Mouse (Mus musculus) cortical plate, adult 2 months (tissue): Measurements from ENCODE around the gene Dnah6. TPM values are rescaled to one million over a fixed set of nuclear protein-coding genes. Genes with fewer than 3 reads are reported as not detected.

Experiments used
- H3K27ac ChIP-seq: fragments of 200-500 bp; 2 replicates; pipeline ENCODE4 v1.5.1; 2012; ENCODE audit warnings: low read length, control low read depth, inconsistent platforms; ENCODE audit not compliant: insufficient read depth
- H3K4me1 ChIP-seq: fragments of 200-500 bp; 2 replicates; pipeline ENCODE4 v1.6.1; 2011; ENCODE audit warnings: low read length; ENCODE audit not compliant: control insufficient read depth, insufficient read depth
- H3K4me3 ChIP-seq: fragments of 200-500 bp; 2 replicates; pipeline ENCODE4 v1.5.1; 2011; ENCODE audit warnings: mild to moderate bottlenecking, low read length, control low read depth; ENCODE audit not compliant: insufficient read depth
- CTCF ChIP-seq: fragments of 200-500 bp; IDR thresholded peaks from 2 replicates; pipeline ENCODE4 v1.5.1; 2011; ENCODE audit warnings: mild to moderate bottlenecking, control low read depth, low read length; ENCODE audit not compliant: insufficient read depth; ENCODE audit errors: extremely low read depth
- POLR2A ChIP-seq: fragments of 200-500 bp; IDR thresholded peaks from 2 replicates; pipeline ENCODE4 v1.6.1; 2011; ENCODE audit warnings: mild to moderate bottlenecking, low read length, control low read depth; ENCODE audit not compliant: insufficient read depth; ENCODE audit errors: extremely low read depth
- polyA plus RNA-seq: library from polyadenylated mRNA; depleted of rRNA; stranded (reverse); fragments of >200 nt; gene quantifications from 2 replicates; pipeline ENCODE4 v1.2.3, GENCODE M21; 2012

Gene Dnah6
- polyA plus RNA-seq, 1 experiment = 0.35 TPM

GRCm38 (mm10) chr6:73209598-73209997, 11.9 kb downstream of the Dnah6 start:
- no peak overlapping the region for H3K27ac ChIP-seq
- no peak for TF ChIP-seq CTCF
- no peak for TF ChIP-seq POLR2A
- H3K4me1 ChIP-seq = peaks cover 3% of the 10 kb centered on the region; the same call in 1 of the 2 replicates
- no peak overlapping the region for H3K4me3 ChIP-seq

- TF ChIP-seq POLR2A = no peak
- H3K27ac ChIP-seq = no peak overlapping the region
- H3K4me1 ChIP-seq = peaks cover 3% of the 10 kb centered on the region; the same call in 1 of the 2 replicates
- no peak overlapping the region for H3K4me3 ChIP-seq
Observed at GRCm38 (mm10) chr6:73204937-73205336, 16.5 kb downstream of the Dnah6 start.

- no peaks in the 10 kb centered on the region for H3K4me1 ChIP-seq
- TF ChIP-seq POLR2A (no peak), CTCF (no peak)
- no peak overlapping the region for H3K4me3 ChIP-seq
- H3K27ac ChIP-seq = no peak overlapping the region
Observed at GRCm38 (mm10) chr6:73203724-73204123, 17.7 kb downstream of the Dnah6 start.

GRCm38 (mm10) chr6:73195291-73195690, 26.2 kb downstream of the Dnah6 start:
- no peak overlapping the region for H3K27ac ChIP-seq
- TF ChIP-seq POLR2A (no peak), CTCF (no peak)
- no peaks in the 10 kb centered on the region for H3K4me1 ChIP-seq

GRCm38 (mm10) chr6:73190756-73191155, 30.7 kb downstream of the Dnah6 start:
- Histone ChIP-seq H3K27ac (no peak overlapping the region), H3K4me3 (no peak overlapping the region), H3K4me1 (no peaks in the 10 kb centered on the region)
- TF ChIP-seq POLR2A (no peak), CTCF (no peak)

More at GRCm38 (mm10) chr6:73195291-73195690, 26.2 kb downstream of the Dnah6 start:
- no peak overlapping the region for H3K4me3 ChIP-seq

- Histone ChIP-seq H3K27ac (no peak overlapping the region), H3K4me1 (no peaks in the 10 kb centered on the region), H3K4me3 (no peak overlapping the region)
- TF ChIP-seq CTCF (no peak), POLR2A (no peak)
Observed at GRCm38 (mm10) chr6:73184276-73184675, 37.2 kb downstream of the Dnah6 start.

- TF ChIP-seq POLR2A (no peak), CTCF (no peak)
- H3K4me3 ChIP-seq = no peak overlapping the region
- H3K4me1 ChIP-seq = no peaks in the 10 kb centered on the region
- no peak overlapping the region for H3K27ac ChIP-seq
Observed at GRCm38 (mm10) chr6:73182987-73183386, 38.5 kb downstream of the Dnah6 start.

GRCm38 (mm10) chr6:73182410-73182809, 39.0 kb downstream of the Dnah6 start:
- TF ChIP-seq CTCF (no peak), POLR2A (no peak)
- Histone ChIP-seq H3K27ac (no peak overlapping the region), H3K4me1 (no peaks in the 10 kb centered on the region), H3K4me3 (no peak overlapping the region)

GRCm38 (mm10) chr6:73182006-73182405, 39.4 kb downstream of the Dnah6 start:
- no peak overlapping the region for H3K4me3 ChIP-seq
- TF ChIP-seq POLR2A (no peak), CTCF (no peak)
- H3K4me1 ChIP-seq = no peaks in the 10 kb centered on the region

GRCm38 (mm10) chr6:73175156-73175555, 46.3 kb downstream of the Dnah6 start:
- no peak for TF ChIP-seq POLR2A
- no peak for TF ChIP-seq CTCF
- no peaks in the 10 kb centered on the region for H3K4me1 ChIP-seq
- no peak overlapping the region for H3K4me3 ChIP-seq
- H3K27ac ChIP-seq = no peak overlapping the region

More at GRCm38 (mm10) chr6:73182006-73182405, 39.4 kb downstream of the Dnah6 start:
- no peak overlapping the region for H3K27ac ChIP-seq

- Histone ChIP-seq H3K4me1 (no peaks in the 10 kb centered on the region), H3K4me3 (no peak overlapping the region), H3K27ac (no peak overlapping the region)
- no peak for TF ChIP-seq POLR2A
- 0 out of 2 replicates have a peak, but pooled peaks have one; percentile 4 for TF ChIP-seq CTCF
Observed at GRCm38 (mm10) chr6:73167230-73167629, 54.2 kb downstream of the Dnah6 start.
